Mouse (Mus musculus) neural tube, embryonic 13.5 days (tissue): ENCODE data around the gene Aldh1a3. TPM values are rescaled to one million over a fixed set of nuclear protein-coding genes. Genes with fewer than 3 reads are reported as not detected.

Experiments used
- ATAC-seq: fragments of 200-750 bp; cut with Nextera tagmentation; 2 replicates; pipeline ENCODE4 v1.8.0; 2017; ENCODE audit warnings: low read depth, mild to moderate bottlenecking, moderate TSS enrichment, moderate library complexity
- H3K27ac ChIP-seq: fragments of 300-500 bp; sonication (generic); replicated peaks from 2 replicates; pipeline ENCODE4 v1.5.1; 2015; ENCODE audit warnings: moderate library complexity, mild to moderate bottlenecking, inconsistent platforms
- H3K27me3 ChIP-seq: fragments of 300-500 bp; sonication (generic); 2 replicates; pipeline ENCODE4 v1.6.1; 2015; ENCODE audit warnings: mild to moderate bottlenecking, inconsistent platforms
- H3K36me3 ChIP-seq: fragments of 300-500 bp; sonication (generic); 2 replicates; pipeline ENCODE4 v1.6.1; 2015; ENCODE audit warnings: mild to moderate bottlenecking, inconsistent platforms
- H3K4me1 ChIP-seq: fragments of 300-500 bp; sonication (generic); replicated peaks from 2 replicates; pipeline ENCODE4 v1.6.1; 2015; ENCODE audit warnings: inconsistent platforms
- H3K4me2 ChIP-seq: fragments of 300-500 bp; sonication (generic); 2 replicates; pipeline ENCODE4 v1.6.1; 2015; ENCODE audit warnings: inconsistent platforms, mild to moderate bottlenecking, moderate library complexity
- H3K4me3 ChIP-seq: fragments of 300-500 bp; sonication (generic); 2 replicates; pipeline ENCODE4 v1.5.1; 2015; ENCODE audit warnings: mild to moderate bottlenecking, inconsistent platforms
- H3K9ac ChIP-seq: fragments of 300-500 bp; sonication (generic); 2 replicates; pipeline ENCODE4 v1.6.1; 2015; ENCODE audit warnings: moderate library complexity, mild to moderate bottlenecking, inconsistent platforms
- H3K9me3 ChIP-seq: fragments of 300-500 bp; sonication (generic); 2 replicates; pipeline ENCODE4 v1.6.1; 2016; ENCODE audit warnings: inconsistent platforms
- WGBS: fragments of 180-500 bp; shearing (Covaris S2); methylation state at CpG from one replicate; pipeline ENCODE4 v1.1.7; 2015; 5-methylcytosine and 5-hydroxymethylcytosine counted together
- polyA plus RNA-seq: library from polyadenylated mRNA; unstranded; fragments of >200 nt; fragmentation: Nextera tagmentation; extraction: Ambion mirVana; gene quantifications from 2 replicates; pipeline ENCODE4 v1.2.1, GENCODE M21; 2015

Aldh1a3 gene
- 1.5 and 2.9 TPM in 2 replicates for polyA plus RNA-seq

DNA sequence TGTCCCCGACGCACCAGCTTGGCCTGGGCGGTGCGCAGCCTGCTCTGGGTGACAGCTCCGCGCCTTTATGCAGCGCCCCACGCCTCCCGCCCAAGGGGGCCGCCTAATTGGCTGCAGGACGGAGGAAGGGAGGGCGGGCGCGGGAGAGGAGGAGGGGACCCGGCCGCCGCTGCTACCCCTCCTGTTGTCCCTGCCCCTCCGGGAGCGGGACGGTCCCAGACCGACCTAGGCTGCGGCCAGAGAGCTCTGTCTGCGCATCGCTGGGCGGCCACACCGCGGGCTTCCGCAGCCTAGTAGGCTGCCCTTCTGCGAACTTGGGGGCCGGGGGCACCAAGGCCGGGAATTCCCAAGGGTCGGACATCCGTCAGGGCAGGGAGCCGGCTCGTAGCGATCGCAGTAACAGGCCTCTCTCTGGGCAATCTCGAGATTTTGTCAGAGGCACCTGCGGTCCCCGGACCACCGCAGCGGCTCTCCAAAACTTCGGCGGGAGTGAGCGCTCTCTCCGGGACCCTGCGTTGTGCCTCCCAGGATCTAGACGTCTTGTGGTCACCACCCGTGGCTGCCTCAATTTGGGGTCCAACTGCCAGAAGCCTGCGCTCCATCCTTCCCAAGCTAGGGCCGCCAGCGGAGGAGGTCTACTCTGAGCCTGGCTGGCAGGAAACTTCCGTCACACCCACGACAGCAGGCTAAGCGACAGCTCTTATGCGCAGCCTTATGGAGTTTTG, at the start of gene Aldh1a3:
Gene Aldh1a3, minus strand, starts transcription at position 81 of the 725 bp plus-strand sequence.
- Histone ChIP-seq H3K9me3 (no peaks in the 10 kb centered on the region), H3K36me3 (no peaks in the 10 kb centered on the region), H3K27me3 (peaks cover 74% of the 10 kb centered on the region), H3K4me3 (peak within 1 kb of the TSS; percentile 49), H3K4me2 (peak within 1 kb of the TSS; percentile 92), H3K9ac (peak within 1 kb of the TSS; percentile 35), H3K4me1 (peaks cover 16% of the 10 kb centered on the region), H3K27ac (no peak within 1 kb of the TSS)
- ATAC-seq: peak; percentile 81
- under 1% methylated on average over 56 of the region's 56 CpGs for WGBS

GRCm38 (mm10) chr7:66476289-66476688, 49.0 kb upstream of the Aldh1a3 start:
- ATAC-seq: no peak
- Histone ChIP-seq H3K27me3 (no peaks in the 10 kb centered on the region), H3K27ac (no peak overlapping the region), H3K9ac (no peak overlapping the region), H3K36me3 (no peaks in the 10 kb centered on the region), H3K4me1 (no peaks in the 10 kb centered on the region; the same call in 1 of the 2 replicates), H3K4me2 (no peak overlapping the region), H3K4me3 (no peak overlapping the region), H3K9me3 (no peaks in the 10 kb centered on the region)
- 66% methylated on average over 8 of the region's 8 CpGs for WGBS

DNA sequence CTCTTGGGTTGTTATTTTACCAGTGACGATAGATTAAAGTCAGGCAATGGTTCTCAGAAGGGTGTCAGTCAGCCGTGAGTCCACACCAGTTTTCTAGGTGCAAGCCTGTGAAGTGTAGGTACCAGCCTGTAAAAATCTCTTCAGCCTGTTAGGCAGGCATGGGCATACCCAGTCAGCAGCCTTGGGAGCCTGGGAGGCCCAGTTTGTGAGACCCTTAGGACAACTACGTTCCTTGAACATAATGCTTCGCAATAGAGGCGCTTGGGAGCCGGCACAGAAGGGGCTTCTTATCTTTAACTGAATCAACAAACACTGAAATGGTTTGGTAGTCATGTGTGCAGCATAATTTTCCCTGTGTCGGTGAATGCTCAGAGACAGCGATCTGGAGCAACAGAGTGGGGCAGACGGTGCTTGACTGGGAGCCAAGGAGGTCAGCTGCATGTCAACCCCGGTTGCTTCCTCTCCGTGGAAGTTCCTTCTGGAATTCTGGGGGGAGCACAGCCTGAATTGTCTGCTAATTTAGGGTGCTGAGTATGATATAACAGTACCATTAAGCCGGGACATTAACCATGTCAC, 44.4 kb upstream of the Aldh1a3 start:
- Histone ChIP-seq H3K4me1 (peaks cover 3% of the 10 kb centered on the region; the same call in 1 of the 2 replicates), H3K9ac (no peak overlapping the region), H3K36me3 (no peaks in the 10 kb centered on the region), H3K27me3 (no peaks in the 10 kb centered on the region), H3K9me3 (no peaks in the 10 kb centered on the region), H3K27ac (no peak overlapping the region), H3K4me2 (no peak overlapping the region), H3K4me3 (no peak overlapping the region)
- ATAC-seq: no peak
- 56% methylated on average over 12 of the region's 12 CpGs for WGBS

DNA sequence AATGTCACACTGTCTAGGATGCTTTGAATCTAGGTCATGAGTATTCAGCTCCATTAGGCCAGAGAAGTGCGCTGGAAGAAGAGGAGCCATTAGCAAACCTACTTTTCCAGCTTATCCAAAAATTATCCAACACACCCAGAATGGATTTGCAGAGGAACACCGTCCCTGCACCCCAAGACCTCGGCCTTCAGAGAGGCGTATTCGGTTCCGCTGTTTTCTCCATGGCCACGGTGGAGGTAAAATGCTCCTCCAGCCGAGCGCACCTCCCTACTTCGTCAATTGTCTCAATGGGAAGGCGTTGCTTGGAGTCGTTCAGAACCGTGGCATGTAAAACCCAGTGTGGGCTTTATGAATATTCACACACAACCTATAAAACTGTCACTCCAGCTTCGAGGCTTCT, 39.3 kb upstream of the Aldh1a3 start:
- Histone ChIP-seq H3K4me2 (peak overlapping the region; percentile 20; the same call in 1 of the 2 replicates), H3K27me3 (no peaks in the 10 kb centered on the region), H3K4me1 (peaks cover 3% of the 10 kb centered on the region; the same call in 1 of the 2 replicates), H3K9me3 (0 out of 2 replicates have a peak, but pooled peaks cover 5% of the 10 kb centered on the region), H3K9ac (no peak overlapping the region), H3K27ac (no peak overlapping the region), H3K36me3 (no peaks in the 10 kb centered on the region), H3K4me3 (no peak overlapping the region)
- no peak for ATAC-seq
- 60% methylated on average over 14 of the region's 14 CpGs for WGBS

DNA sequence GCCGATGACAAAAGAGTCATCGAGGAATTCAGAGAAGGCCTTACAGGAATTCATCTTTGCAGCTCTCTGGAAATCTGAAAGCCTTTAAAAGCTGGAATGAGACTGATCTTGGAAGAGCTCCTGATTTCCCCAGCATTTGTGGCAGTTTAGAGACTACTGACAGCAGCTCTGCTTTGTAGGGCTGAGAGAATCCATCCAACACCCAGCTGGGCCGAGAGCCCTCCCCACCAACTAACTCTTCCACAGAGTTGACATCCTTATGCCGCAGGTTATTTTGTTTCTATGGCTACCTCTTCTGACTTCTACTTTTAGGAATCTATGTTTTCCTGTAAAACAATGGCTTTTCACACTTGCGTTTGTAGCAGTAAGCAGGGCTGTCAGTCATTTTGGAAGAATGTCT, 37.9 kb upstream of the Aldh1a3 start:
- no peaks in the 10 kb centered on the region for H3K27me3 ChIP-seq

DNA sequence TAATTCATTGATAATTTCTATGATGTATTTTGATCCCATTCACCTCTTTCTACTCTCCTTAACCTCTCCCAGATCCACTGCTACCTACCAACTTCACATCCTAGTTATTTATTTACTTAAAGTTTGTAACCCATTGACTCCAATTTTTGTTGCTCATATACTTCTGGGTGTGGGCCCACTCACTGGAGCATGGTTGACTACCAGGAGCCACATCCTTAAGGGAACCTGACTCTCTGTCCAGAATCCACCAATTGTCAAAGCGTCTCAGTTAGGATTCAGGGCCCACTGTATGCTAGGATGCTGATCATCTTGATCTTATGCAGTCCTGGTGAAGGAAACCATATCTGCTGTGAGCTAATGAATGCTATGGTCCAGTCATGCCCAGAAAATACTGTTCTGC, 35.8 kb upstream of the Aldh1a3 start:
- H3K27me3 ChIP-seq: no peaks in the 10 kb centered on the region
- peaks cover 3% of the 10 kb centered on the region; the same call in 1 of the 2 replicates for H3K4me1 ChIP-seq
- no peak overlapping the region for H3K27ac ChIP-seq
- H3K4me3 ChIP-seq: no peak overlapping the region
- ATAC-seq: no peak
- H3K9me3 ChIP-seq: 0 out of 2 replicates have a peak, but pooled peaks cover 5% of the 10 kb centered on the region
- no peak overlapping the region for H3K4me2 ChIP-seq
- no peaks in the 10 kb centered on the region for H3K36me3 ChIP-seq
- no peak overlapping the region for H3K9ac ChIP-seq
- WGBS: 81% methylated on average over 1 of the region's 1 CpGs

More for the DNA sequence above, 37.9 kb upstream of the Aldh1a3 start:
- 87% methylated on average over 5 of the region's 5 CpGs for WGBS
- no peaks in the 10 kb centered on the region for H3K36me3 ChIP-seq
- no peak overlapping the region for H3K4me2 ChIP-seq
- H3K9ac ChIP-seq: no peak overlapping the region
- no peak for ATAC-seq
- H3K4me3 ChIP-seq: no peak overlapping the region
- no peak overlapping the region for H3K27ac ChIP-seq
- H3K4me1 ChIP-seq: peaks cover 3% of the 10 kb centered on the region; the same call in 1 of the 2 replicates
- 0 out of 2 replicates have a peak, but pooled peaks cover 5% of the 10 kb centered on the region for H3K9me3 ChIP-seq

GRCm38 (mm10) chr7:66451622-66452295, 24.4 kb upstream of the Aldh1a3 start:
- WGBS: 76% methylated on average over 12 of the region's 12 CpGs
- Histone ChIP-seq H3K4me2 (no peak overlapping the region), H3K4me3 (no peak overlapping the region), H3K27me3 (peaks cover 25% of the 10 kb centered on the region), H3K4me1 (peaks cover 23% of the 10 kb centered on the region), H3K36me3 (no peaks in the 10 kb centered on the region), H3K27ac (no peak overlapping the region), H3K9ac (no peak overlapping the region), H3K9me3 (no peaks in the 10 kb centered on the region)
- no peak for ATAC-seq

- no peak overlapping the region for H3K27ac ChIP-seq
- peak overlapping the region; percentile 54 for H3K4me2 ChIP-seq
- no peaks in the 10 kb centered on the region for H3K9me3 ChIP-seq
- peak; percentile 71 for ATAC-seq
- peak overlapping the region; percentile 31; the same call in 1 of the 2 replicates for H3K9ac ChIP-seq
- WGBS: 3% methylated on average over 16 of the region's 16 CpGs
- no peaks in the 10 kb centered on the region for H3K36me3 ChIP-seq
- H3K27me3 ChIP-seq: peaks cover 27% of the 10 kb centered on the region
- H3K4me3 ChIP-seq: peak overlapping the region; percentile 20
- H3K4me1 ChIP-seq: peaks cover 27% of the 10 kb centered on the region
Observed at GRCm38 (mm10) chr7:66449971-66450752, 22.8 kb upstream of the Aldh1a3 start.

GRCm38 (mm10) chr7:66448786-66449540, 21.6 kb upstream of the Aldh1a3 start:
- peaks cover 27% of the 10 kb centered on the region for H3K27me3 ChIP-seq
- no peak overlapping the region for H3K9ac ChIP-seq
- H3K36me3 ChIP-seq: no peaks in the 10 kb centered on the region
- H3K4me3 ChIP-seq: no peak overlapping the region
- no peak for ATAC-seq
- H3K4me1 ChIP-seq: peaks cover 31% of the 10 kb centered on the region
- WGBS: 75% methylated on average over 15 of the region's 15 CpGs
- no peak overlapping the region for H3K27ac ChIP-seq
- no peaks in the 10 kb centered on the region for H3K9me3 ChIP-seq
- H3K4me2 ChIP-seq: no peak overlapping the region

GRCm38 (mm10) chr7:66448304-66448703, 21.0 kb upstream of the Aldh1a3 start:
- Histone ChIP-seq H3K4me2 (no peak overlapping the region), H3K27ac (no peak overlapping the region), H3K27me3 (peaks cover 27% of the 10 kb centered on the region), H3K9me3 (no peaks in the 10 kb centered on the region), H3K4me1 (peaks cover 31% of the 10 kb centered on the region), H3K36me3 (no peaks in the 10 kb centered on the region), H3K9ac (no peak overlapping the region), H3K4me3 (no peak overlapping the region)
- ATAC-seq: no peak
- WGBS: 44% methylated on average over 10 of the region's 10 CpGs

- Histone ChIP-seq H3K9ac (no peak overlapping the region), H3K4me2 (no peak overlapping the region), H3K27ac (no peak overlapping the region), H3K4me3 (no peak overlapping the region), H3K27me3 (peaks cover 21% of the 10 kb centered on the region; the same call in 1 of the 2 replicates), H3K9me3 (no peaks in the 10 kb centered on the region), H3K36me3 (no peaks in the 10 kb centered on the region), H3K4me1 (peaks cover 30% of the 10 kb centered on the region)
- no peak for ATAC-seq
- WGBS: 84% methylated on average over 3 of the region's 3 CpGs
Observed at GRCm38 (mm10) chr7:66446860-66447259, 19.5 kb upstream of the Aldh1a3 start.
